Mouse (Mus musculus): ENCODE results near the gene Disp3. TPM values are rescaled to one million over a fixed set of nuclear protein-coding genes. Genes with fewer than 3 reads are reported as not detected.

Disp3 gene
- polyA plus RNA-seq, 1 experiment from 2014 or later = 0.11 TPM

- Histone ChIP-seq H3K9ac (no peak overlapping the region), H3K4me1 (replicated peaks) (no peaks in the 10 kb centered on the region), H3K36me3 (no peaks in the 10 kb centered on the region), H3K27me3 (replicated peaks) (no peaks in the 10 kb centered on the region), H3K4me3 (replicated peaks) (no peak overlapping the region), H3K9me3 (no peaks in the 10 kb centered on the region), H3K4me2 (replicated peaks) (no peak overlapping the region), H3K27ac (no peak overlapping the region)
- WGBS = 23% methylated on average over 8 of the region's 8 CpGs
- ATAC-seq = no peak
Observed at GRCm38 (mm10) chr4:148313601-148314000, 25.8 kb upstream of the Disp3 start.

GRCm38 (mm10) chr4:148312296-148313116, 24.7 kb upstream of the Disp3 start:
- Histone ChIP-seq H3K27ac (no peak overlapping the region), H3K9ac (no peak overlapping the region), H3K9me3 (no peaks in the 10 kb centered on the region), H3K36me3 (no peaks in the 10 kb centered on the region), H3K4me3 (replicated peaks) (no peak overlapping the region), H3K4me2 (replicated peaks) (no peak overlapping the region), H3K4me1 (replicated peaks) (no peaks in the 10 kb centered on the region), H3K27me3 (replicated peaks) (no peaks in the 10 kb centered on the region)
- ATAC-seq = no peak
- WGBS = 64% methylated on average over 16 of the region's 16 CpGs

- Histone ChIP-seq H3K9ac (no peak overlapping the region), H3K36me3 (no peaks in the 10 kb centered on the region), H3K27ac (no peak overlapping the region), H3K9me3 (no peaks in the 10 kb centered on the region), H3K4me2 (replicated peaks) (no peak overlapping the region), H3K4me1 (replicated peaks) (no peaks in the 10 kb centered on the region), H3K27me3 (replicated peaks) (no peaks in the 10 kb centered on the region), H3K4me3 (replicated peaks) (no peak overlapping the region)
- ATAC-seq = no peak
- 79% methylated on average over 7 of the region's 7 CpGs for WGBS
Observed at GRCm38 (mm10) chr4:148310845-148311244, 23.1 kb upstream of the Disp3 start.

GRCm38 (mm10) chr4:148310126-148310525, 22.4 kb upstream of the Disp3 start:
- H3K9ac ChIP-seq = no peak overlapping the region
- ATAC-seq = no peak
- H3K4me1 ChIP-seq (replicated peaks) = no peaks in the 10 kb centered on the region
- no peaks in the 10 kb centered on the region for H3K9me3 ChIP-seq
- H3K4me3 ChIP-seq (replicated peaks) = no peak overlapping the region
- H3K36me3 ChIP-seq = no peaks in the 10 kb centered on the region
- WGBS = 53% methylated on average over 4 of the region's 4 CpGs
- no peak overlapping the region for H3K27ac ChIP-seq
- H3K4me2 ChIP-seq (replicated peaks) = no peak overlapping the region
- no peaks in the 10 kb centered on the region for H3K27me3 ChIP-seq (replicated peaks)

- H3K4me2 ChIP-seq (replicated peaks) = no peak overlapping the region
- H3K4me1 ChIP-seq (replicated peaks) = no peaks in the 10 kb centered on the region
- no peak overlapping the region for H3K27ac ChIP-seq
- no peak overlapping the region for H3K9ac ChIP-seq
- no peaks in the 10 kb centered on the region for H3K27me3 ChIP-seq (replicated peaks)
- H3K36me3 ChIP-seq = no peaks in the 10 kb centered on the region
- H3K4me3 ChIP-seq (replicated peaks) = no peak overlapping the region
- 35% methylated on average over 16 of the region's 16 CpGs for WGBS
- no peak for ATAC-seq
- no peaks in the 10 kb centered on the region for H3K9me3 ChIP-seq
Observed at GRCm38 (mm10) chr4:148306406-148307083, 18.8 kb upstream of the Disp3 start.

- ATAC-seq = no peak
- no peak overlapping the region for H3K9ac ChIP-seq
- no peaks in the 10 kb centered on the region for H3K36me3 ChIP-seq
- H3K4me1 ChIP-seq (replicated peaks) = no peaks in the 10 kb centered on the region
- no peak overlapping the region for H3K27ac ChIP-seq
- no peaks in the 10 kb centered on the region for H3K9me3 ChIP-seq
- no peak overlapping the region for H3K4me3 ChIP-seq (replicated peaks)
- no peaks in the 10 kb centered on the region for H3K27me3 ChIP-seq (replicated peaks)
- no peak overlapping the region for H3K4me2 ChIP-seq (replicated peaks)
- WGBS = 59% methylated on average over 5 of the region's 5 CpGs
Observed at GRCm38 (mm10) chr4:148298720-148299119, 11.0 kb upstream of the Disp3 start.

- no peak overlapping the region for H3K9ac ChIP-seq
- no peak overlapping the region for H3K4me2 ChIP-seq (replicated peaks)
- H3K9me3 ChIP-seq = no peaks in the 10 kb centered on the region
- no peaks in the 10 kb centered on the region for H3K4me1 ChIP-seq (replicated peaks)
- ATAC-seq = no peak
- H3K4me3 ChIP-seq (replicated peaks) = no peak overlapping the region
- 76% methylated on average over 6 of the region's 6 CpGs for WGBS
- no peaks in the 10 kb centered on the region for H3K27me3 ChIP-seq (replicated peaks)
- H3K27ac ChIP-seq = no peak overlapping the region
- no peaks in the 10 kb centered on the region for H3K36me3 ChIP-seq
Observed at GRCm38 (mm10) chr4:148297640-148298039, 9.9 kb upstream of the Disp3 start.

GRCm38 (mm10) chr4:148293319-148293718, 5.6 kb upstream of the Disp3 start:
- Histone ChIP-seq H3K36me3 (no peaks in the 10 kb centered on the region), H3K9ac (no peak overlapping the region), H3K27me3 (replicated peaks) (peaks cover 9% of the 10 kb centered on the region), H3K4me3 (replicated peaks) (no peak overlapping the region), H3K4me2 (replicated peaks) (no peak overlapping the region), H3K4me1 (replicated peaks) (no peaks in the 10 kb centered on the region), H3K9me3 (no peaks in the 10 kb centered on the region), H3K27ac (no peak overlapping the region)
- 20% methylated on average over 5 of the region's 5 CpGs for WGBS
- no peak for ATAC-seq

- 62% methylated on average over 10 of the region's 10 CpGs for WGBS
- Histone ChIP-seq H3K36me3 (no peaks in the 10 kb centered on the region), H3K9ac (no peak overlapping the region), H3K4me2 (replicated peaks) (no peak overlapping the region), H3K27me3 (replicated peaks) (peaks cover 23% of the 10 kb centered on the region), H3K27ac (no peak overlapping the region), H3K9me3 (no peaks in the 10 kb centered on the region), H3K4me1 (replicated peaks) (peaks cover 8% of the 10 kb centered on the region), H3K4me3 (replicated peaks) (no peak overlapping the region)
- no peak for ATAC-seq
Observed at GRCm38 (mm10) chr4:148291849-148292248, 4.1 kb upstream of the Disp3 start.

- no peak overlapping the region for H3K27ac ChIP-seq
- peaks cover 31% of the 10 kb centered on the region for H3K27me3 ChIP-seq (replicated peaks)
- H3K4me1 ChIP-seq (replicated peaks) = peaks cover 8% of the 10 kb centered on the region
- no peak overlapping the region for H3K4me3 ChIP-seq (replicated peaks)
- H3K9ac ChIP-seq = no peak overlapping the region
- WGBS = 68% methylated on average over 2 of the region's 2 CpGs
- ATAC-seq = no peak
- H3K4me2 ChIP-seq (replicated peaks) = no peak overlapping the region
- H3K36me3 ChIP-seq = no peaks in the 10 kb centered on the region
- H3K9me3 ChIP-seq = no peaks in the 10 kb centered on the region
Observed at GRCm38 (mm10) chr4:148291080-148291479, 3.3 kb upstream of the Disp3 start.

- H3K4me1 ChIP-seq (replicated peaks) = peaks cover 8% of the 10 kb centered on the region
- 2% methylated on average over 26 of the region's 32 CpGs for WGBS
- no peak overlapping the region for H3K27ac ChIP-seq
- peaks cover 47% of the 10 kb centered on the region for H3K27me3 ChIP-seq (replicated peaks)
- no peaks in the 10 kb centered on the region for H3K9me3 ChIP-seq
- H3K4me3 ChIP-seq (replicated peaks) = peak overlapping the region; percentile 37
- no peak overlapping the region for H3K9ac ChIP-seq
- H3K36me3 ChIP-seq = no peaks in the 10 kb centered on the region
- H3K4me2 ChIP-seq (replicated peaks) = peak overlapping the region; percentile 67
- peak; percentile 92 for ATAC-seq
Observed at GRCm38 (mm10) chr4:148288055-148288549, 337 bp upstream of the Disp3 start.

- Histone ChIP-seq H3K9me3 (no peaks in the 10 kb centered on the region), H3K4me1 (replicated peaks) (peaks cover 8% of the 10 kb centered on the region), H3K4me3 (replicated peaks) (peak overlapping the region; percentile 37; the same call in 1 of the 2 replicates), H3K27ac (no peak overlapping the region), H3K9ac (no peak overlapping the region), H3K36me3 (no peaks in the 10 kb centered on the region), H3K27me3 (replicated peaks) (peaks cover 47% of the 10 kb centered on the region), H3K4me2 (replicated peaks) (peak overlapping the region; percentile 67)
- ATAC-seq = no peak
- 4% methylated on average over 18 of the region's 20 CpGs for WGBS
Observed at GRCm38 (mm10) chr4:148287041-148287440, 724 bp downstream of the Disp3 start.

Data from intestine, embryonic 15.5 days (tissue).